Mouse (Mus musculus) cerebellum, adult 2 months (tissue): Measurements from ENCODE around the gene Ap1g1.

ENCODE experiments used
- CTCF ChIP-seq: fragments of 200-500 bp; IDR thresholded peaks from 2 replicates; pipeline ENCODE4 v1.5.1; 2011; ENCODE audit warnings: low read depth, mild to moderate bottlenecking, control low read depth, low read length, moderate library complexity, borderline replicate concordance; ENCODE audit not compliant: insufficient read depth
- POLR2A ChIP-seq: fragments of 200-500 bp; IDR thresholded peaks from 2 replicates; pipeline ENCODE4 v1.6.1; 2011; ENCODE audit warnings: low read length, control low read depth, borderline replicate concordance; ENCODE audit not compliant: insufficient read depth

DNA sequence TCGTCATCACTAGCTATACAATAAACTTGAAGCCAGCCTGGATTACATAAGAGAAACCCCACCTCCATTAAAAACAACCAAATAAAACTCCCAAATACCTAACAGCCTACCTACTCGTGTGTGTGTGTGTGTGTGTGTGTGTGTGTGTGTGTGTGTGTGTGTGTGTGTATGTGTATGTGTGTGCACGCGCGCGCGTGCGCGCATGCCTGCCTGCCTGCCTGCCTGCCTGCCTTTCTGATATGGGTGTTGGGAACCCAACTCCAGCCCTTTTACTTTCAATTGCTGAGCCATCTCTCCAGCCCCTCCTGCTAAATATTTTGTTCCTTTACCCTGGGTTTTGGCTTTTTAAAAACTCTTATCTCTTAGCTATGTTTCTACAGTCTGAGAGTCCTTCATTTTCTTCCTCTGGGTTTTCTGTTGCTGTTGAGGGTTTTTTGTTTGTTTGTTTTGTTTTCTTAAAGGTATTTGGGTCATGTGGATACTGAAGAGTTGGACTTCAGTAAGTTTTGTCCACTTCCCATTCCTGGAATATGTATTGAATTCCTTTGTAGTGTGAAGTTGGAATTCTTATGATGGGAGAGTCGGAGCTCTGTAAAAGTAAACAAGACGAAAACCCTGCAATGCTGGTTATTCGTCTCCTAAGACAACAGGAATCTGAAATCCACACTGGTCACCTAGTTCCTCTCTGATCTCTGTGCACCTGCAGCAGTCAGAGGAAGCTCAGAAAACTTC lies 30.7 kb upstream of the Ap1g1 start:
- TF ChIP-seq CTCF, result no peak
- no peak for TF ChIP-seq POLR2A
